Mouse (Mus musculus) gastrocnemius, adult 2 months (tissue): ENCODE measurements around the gene Nhlrc1. TPM values are rescaled to one million over a fixed set of nuclear protein-coding genes. Genes with fewer than 3 reads are reported as not detected.

Source experiments
- DNase-seq: peaks from one replicate; pipeline ENCODE4 v3.0.0; 2022
- H3K27ac ChIP-seq: fragments of 200-600 bp; 2 replicates; pipeline ENCODE4 v1.8.1; 2022; ENCODE audit warnings: mild to moderate bottlenecking
- H3K4me3 ChIP-seq: fragments of 200-600 bp; 2 replicates; pipeline ENCODE4 v1.8.1; 2022; ENCODE audit warnings: mild to moderate bottlenecking, moderate library complexity
- CTCF ChIP-seq: fragments of 200-600 bp; IDR thresholded peaks from 2 replicates; pipeline ENCODE4 v1.8.1; 2022; ENCODE audit warnings: antibody characterized with exemption, mild to moderate bottlenecking, moderate library complexity
- intact Hi-C: fragments of 180-260 bp; cut with DNase I; formaldehyde crosslinking; loops from one replicate; pipeline ENCODE4 v1.15.1; 2025
- long read RNA-seq, 2 experiments: library from polyadenylated mRNA; stranded (forward); transcript quantifications; one replicate each; pipeline ENCODE4 v2.0.0; 2021
- total RNA-seq, 2 experiments: library from RNA; stranded (reverse); gene quantifications; 2 replicates each; pipeline ENCODE4 v1.2.3; 2021

Nhlrc1 gene
- 1 to 10 TPM; 4.5 to 5.4 TPM for total RNA-seq
- long read RNA-seq, experiment 1, transcript Nhlrc1-201 (1 exons, 2,294 nt) = major isoform, 12 of 12 reads
- long read RNA-seq, experiment 1, partial matches to known transcripts = 0 of 12 reads
- long read RNA-seq, experiment 1, other reads (novel, unspliced or antisense) = 0 of 12 reads
- long read RNA-seq, experiment 2, transcript Nhlrc1-201 (1 exons, 2,294 nt) = major isoform, 8 of 8 reads
- long read RNA-seq, experiment 2, partial matches to known transcripts = 0 of 8 reads
- long read RNA-seq, experiment 2, other reads (novel, unspliced or antisense) = 0 of 8 reads

DNA sequence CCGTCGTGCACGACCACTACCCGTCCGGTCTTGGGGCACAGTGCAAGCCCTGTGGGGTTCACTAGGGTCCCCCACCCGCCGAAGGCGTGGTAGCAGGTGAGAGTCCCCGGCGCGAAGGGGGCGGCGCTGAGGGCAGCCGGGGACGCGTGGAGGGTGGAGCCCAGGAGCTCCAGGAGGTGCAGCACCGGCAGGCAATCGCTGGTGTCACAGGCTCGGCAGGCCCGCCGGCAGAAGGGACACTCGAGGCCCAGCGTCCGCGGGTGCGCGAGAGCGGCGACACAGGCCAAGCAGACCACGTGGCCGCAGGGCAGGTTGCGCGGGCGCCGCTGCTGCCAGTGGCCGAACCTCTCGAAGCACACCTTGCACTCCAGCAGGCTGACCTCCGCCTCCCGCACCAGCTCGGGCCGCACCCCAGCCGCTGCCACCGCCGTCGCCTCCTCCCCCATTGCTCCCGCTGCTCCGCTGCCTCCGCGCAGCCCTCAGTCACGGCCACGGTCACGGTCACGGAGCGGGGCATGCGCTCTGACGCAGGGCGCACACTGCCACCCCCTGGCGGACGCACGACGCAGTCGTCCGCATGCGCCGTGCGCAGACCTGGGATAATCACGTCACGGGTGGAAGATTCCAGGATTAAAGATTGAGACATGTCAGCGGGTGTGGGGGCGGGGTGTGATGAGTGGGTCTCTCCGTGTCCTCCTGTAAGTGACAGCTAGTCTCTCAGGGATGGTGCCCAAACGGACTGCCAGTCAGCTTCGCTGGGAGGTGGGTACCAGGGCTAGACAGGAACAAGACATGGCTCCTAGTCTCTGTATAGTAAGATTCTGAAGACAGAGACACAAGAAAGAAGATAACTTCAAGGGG, at the start of gene Nhlrc1:
TSS of gene Nhlrc1 (minus strand) at position 517 of the 861 bp plus-strand sequence.
- H3K27ac ChIP-seq = peak within 1 kb of the TSS; percentile 91
- intact Hi-C loops = loop anchor here (2.0 kb wide), 2 partner anchors 84 to 176 kb away; no protein-coding TSS in a partner anchor
- TF ChIP-seq CTCF = no peak; the same call in 1 of the 2 replicates
- DNase-seq = peak; percentile 86
- peak within 1 kb of the TSS; percentile 89 for H3K4me3 ChIP-seq

DNA sequence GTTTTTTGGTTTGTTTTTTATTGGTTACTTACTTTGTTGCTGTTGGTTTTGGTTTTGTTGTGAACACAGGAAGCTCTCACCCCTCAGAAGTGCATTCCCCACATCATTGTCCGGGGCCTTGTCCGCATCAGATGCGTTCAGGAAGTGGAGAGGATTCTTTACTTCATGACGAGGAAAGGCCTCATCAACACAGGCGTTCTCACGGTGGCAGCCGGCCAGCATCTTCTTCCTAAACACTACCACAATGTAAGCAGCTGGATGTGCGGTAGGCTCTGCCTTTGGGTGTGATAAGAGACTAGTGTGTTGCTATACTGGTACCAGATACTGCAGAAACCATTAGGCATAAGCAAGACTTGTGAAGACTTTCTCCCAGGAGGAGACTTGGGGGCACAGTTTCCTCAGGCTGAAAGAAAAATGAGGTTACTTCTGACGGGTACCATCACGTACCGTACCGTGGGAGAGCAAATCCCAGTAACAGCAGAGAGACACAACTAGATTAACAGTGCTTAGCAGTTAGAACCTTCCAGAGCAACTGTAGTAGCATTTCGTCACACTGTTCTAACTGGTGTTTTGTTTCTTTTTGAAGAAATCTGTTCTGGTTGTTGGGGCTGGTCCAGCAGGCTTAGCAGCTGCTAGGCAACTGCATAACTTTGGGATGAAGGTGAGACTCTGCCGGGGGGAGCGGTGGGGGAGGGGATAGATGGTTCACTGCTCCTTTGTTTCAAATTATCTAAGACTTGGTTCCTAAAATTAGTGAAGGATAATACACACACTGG, 49.5 kb upstream of the Nhlrc1 start:
- H3K27ac ChIP-seq = no peak overlapping the region
- TF ChIP-seq CTCF = no peak

DNA sequence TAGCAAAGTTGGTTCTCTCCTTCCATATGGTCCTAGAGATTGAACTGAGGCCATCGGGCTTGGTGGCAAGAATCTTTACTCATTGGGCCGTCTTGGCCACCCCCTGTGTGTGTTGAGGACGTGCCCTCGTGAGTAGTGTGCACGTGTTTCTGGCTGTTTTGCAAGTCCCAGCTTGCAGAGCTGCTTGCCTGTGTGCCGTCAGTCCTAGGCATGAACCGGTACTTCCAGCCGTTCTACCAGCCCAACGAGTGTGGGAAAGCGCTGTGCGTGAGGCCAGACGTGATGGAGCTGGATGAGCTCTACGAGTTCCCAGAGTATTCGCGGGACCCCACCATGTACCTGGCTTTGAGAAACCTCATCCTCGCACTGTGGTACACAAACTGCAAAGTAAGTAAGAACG, 48.1 kb upstream of the Nhlrc1 start:
- no peak overlapping the region for H3K4me3 ChIP-seq
- no peak for TF ChIP-seq CTCF
- intact Hi-C loops = no loop called here
- DNase-seq = no peak
- H3K27ac ChIP-seq = no peak overlapping the region

More for the DNA sequence above, 49.5 kb upstream of the Nhlrc1 start:
- intact Hi-C loops = no loop called here
- no peak for DNase-seq
- H3K4me3 ChIP-seq = no peak overlapping the region

DNA sequence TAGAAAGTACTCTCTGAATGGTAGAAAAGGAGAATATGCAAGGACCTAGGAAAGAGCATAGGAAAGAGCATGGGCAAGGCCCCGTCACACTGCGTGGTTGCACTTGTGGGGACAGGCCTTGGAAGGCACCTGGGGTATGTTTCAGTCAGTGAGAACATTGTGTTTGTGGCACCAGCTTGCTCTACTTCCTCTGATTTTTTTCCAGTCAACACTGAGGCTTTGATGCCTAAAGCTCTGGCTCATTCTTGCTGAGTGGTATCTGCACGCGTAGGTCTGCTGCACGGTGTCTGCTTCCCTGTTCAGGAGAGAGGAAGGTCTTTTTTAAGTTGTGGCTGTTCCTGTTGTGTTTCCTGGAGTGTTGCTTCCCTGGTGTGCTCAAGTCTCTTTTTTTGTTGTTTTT, 42.1 kb upstream of the Nhlrc1 start:
- intact Hi-C loops = no loop called here
- TF ChIP-seq CTCF = no peak
- no peak for DNase-seq

DNA sequence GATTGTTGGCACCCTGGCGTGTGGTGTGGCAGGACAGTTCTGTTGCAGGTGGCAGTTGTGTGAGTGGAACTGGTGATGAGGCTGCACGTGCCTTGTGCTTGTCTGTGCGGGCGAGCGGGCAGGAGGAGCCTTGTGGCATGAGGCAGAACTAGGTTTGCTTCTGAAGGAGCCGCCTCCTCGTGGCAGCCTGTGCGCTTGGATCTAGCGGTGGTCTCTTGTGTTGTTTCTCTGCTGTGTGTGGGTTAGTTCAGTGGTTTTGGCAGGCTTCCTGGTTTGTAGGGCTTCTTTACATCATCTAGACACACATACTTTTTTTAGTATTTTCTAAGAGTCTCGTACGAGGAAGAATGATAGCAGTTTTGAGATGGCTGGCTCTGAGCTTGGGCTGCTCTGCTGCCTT, 41.5 kb upstream of the Nhlrc1 start:
- no peak overlapping the region for H3K27ac ChIP-seq
- no peak overlapping the region for H3K4me3 ChIP-seq
- no peak for TF ChIP-seq CTCF
- intact Hi-C loops = no loop called here
- DNase-seq = no peak

More for the DNA sequence above, 42.1 kb upstream of the Nhlrc1 start:
- Histone ChIP-seq H3K4me3 (no peak overlapping the region), H3K27ac (no peak overlapping the region)

DNA sequence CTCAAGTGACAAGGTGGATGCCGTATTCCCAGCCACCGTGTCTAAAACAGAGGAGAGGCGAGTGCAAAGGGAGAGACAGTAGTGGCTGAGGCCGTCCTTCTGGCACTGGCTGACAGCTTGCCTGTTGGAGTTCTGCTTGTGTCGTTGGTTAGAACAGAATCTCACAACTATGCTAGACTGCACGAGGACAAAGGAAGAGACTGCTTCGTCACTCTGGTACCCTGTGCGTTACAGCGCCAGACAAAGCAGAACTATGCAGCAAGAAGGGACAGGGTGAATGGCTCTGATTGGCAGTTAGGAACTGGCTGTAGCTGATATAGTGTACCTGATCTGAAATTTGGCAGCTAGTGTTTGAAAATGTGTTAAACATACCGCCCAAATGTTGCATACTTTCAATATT, 39.3 kb upstream of the Nhlrc1 start:
- Histone ChIP-seq H3K27ac (no peak overlapping the region), H3K4me3 (no peak overlapping the region)
- TF ChIP-seq CTCF = no peak
- no peak for DNase-seq
- intact Hi-C loops = no loop called here

DNA sequence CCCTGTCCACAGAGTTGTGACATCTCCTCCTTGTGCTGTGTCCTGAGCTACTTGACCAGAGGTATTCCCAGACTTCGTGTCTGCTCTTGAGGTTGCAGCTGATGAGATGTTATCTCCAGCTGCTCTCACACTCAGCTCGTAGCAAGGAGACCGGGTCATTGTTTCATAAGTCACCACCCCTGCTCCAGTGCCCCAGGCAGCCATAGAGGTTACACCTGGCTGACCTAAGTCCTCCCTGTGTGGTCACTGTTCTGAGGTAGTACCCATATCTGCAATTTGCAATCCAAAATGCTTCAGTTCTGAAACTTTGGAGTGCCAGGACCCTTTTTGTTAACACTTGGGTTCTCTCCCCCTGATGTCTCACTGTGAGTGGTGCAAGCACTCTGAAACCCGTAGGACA, 35.4 kb upstream of the Nhlrc1 start:
- Histone ChIP-seq H3K27ac (no peak overlapping the region), H3K4me3 (no peak overlapping the region)
- intact Hi-C loops = no loop called here
- no peak for TF ChIP-seq CTCF
- no peak for DNase-seq

DNA sequence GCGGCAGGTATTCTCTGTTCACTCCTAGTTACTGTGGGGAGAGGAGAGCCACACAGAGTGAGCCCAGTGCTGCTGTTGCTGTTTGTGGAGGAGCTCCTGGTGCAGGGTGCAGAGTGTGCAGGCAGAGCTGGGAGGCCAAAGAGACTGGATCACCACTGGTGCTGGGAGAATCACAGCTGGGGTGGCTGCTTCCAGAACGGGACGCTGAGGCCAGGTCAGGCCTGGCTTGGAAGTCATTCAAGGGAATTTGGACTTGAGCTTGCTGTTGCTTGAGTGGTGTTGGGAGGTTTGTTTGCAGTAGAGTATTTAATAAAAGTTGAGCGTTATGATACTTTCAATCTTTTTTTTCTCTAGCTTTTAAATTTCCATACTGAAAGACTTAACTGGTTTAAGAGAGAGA, 33.3 kb upstream of the Nhlrc1 start:
- no peak for TF ChIP-seq CTCF
- intact Hi-C loops = no loop called here
- no peak overlapping the region for H3K4me3 ChIP-seq
- DNase-seq = peak; percentile 37
- no peak overlapping the region for H3K27ac ChIP-seq

DNA sequence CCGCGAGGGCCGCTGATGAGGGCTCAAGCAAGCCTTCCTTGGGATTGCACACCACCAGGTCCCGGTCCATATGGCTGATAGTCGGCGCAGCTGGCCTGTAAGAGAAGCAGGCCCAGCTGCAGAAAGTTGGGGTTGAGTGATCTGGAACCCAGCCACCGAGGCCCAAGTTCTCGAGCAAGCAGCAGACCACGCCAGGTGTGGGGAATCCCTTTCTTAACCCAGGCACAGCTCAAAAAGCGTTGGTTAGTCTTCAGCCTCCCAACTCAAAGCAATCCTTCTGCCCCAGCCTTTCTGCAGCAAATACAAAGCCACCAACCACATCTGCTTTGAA, 29.9 kb upstream of the Nhlrc1 start, which contains the start of gene Tpmt:
TSS of gene Tpmt (minus strand) at position 121 of the 331 bp plus-strand sequence.
- H3K27ac ChIP-seq = peak within 1 kb of the TSS; percentile 91
- intact Hi-C loops = no loop called here
- peak within 1 kb of the TSS; percentile 98 for H3K4me3 ChIP-seq
- no peak for TF ChIP-seq CTCF
- DNase-seq = no peak

DNA sequence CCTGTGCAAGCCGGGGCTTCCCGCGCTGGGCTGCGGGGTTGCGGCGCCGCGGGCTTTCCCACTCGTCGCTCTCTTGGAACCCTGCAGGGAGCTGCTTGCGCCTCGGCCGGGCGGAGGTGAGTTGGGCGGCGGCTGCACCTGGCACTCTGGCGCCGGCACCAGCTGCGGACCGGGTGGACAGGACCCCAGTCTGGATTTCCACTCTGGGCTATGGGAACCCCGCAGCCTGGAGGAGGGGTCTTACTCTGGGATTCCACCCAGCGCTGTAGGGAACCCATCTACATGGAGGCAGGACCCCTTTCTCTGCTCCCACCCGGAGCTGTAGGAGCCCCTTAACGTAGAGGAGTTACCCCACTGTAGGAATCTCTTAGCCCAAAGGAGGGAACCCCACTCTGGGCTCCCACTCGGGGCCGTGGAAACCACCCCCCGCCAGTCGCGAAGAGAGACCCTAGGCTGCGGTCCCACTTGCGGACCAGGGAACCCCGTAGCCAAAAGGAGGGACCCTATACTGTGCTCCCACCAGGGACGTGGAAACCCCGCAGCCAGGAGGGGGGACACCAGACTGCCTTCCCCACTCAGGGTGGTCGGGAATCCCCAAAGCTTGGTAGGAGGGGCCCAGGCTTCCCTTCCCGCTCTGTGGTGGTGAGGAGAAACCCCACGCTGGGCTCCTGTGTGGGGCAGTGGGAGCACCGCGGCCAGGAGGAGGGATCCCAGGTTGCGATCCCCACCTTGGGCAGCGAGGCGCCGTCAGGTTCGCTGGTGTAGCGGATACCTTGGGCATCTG, 29.4 kb upstream of the Nhlrc1 start:
- H3K27ac ChIP-seq = peak overlapping the region; percentile 91
- intact Hi-C loops = no loop called here
- no peak for TF ChIP-seq CTCF

DNA sequence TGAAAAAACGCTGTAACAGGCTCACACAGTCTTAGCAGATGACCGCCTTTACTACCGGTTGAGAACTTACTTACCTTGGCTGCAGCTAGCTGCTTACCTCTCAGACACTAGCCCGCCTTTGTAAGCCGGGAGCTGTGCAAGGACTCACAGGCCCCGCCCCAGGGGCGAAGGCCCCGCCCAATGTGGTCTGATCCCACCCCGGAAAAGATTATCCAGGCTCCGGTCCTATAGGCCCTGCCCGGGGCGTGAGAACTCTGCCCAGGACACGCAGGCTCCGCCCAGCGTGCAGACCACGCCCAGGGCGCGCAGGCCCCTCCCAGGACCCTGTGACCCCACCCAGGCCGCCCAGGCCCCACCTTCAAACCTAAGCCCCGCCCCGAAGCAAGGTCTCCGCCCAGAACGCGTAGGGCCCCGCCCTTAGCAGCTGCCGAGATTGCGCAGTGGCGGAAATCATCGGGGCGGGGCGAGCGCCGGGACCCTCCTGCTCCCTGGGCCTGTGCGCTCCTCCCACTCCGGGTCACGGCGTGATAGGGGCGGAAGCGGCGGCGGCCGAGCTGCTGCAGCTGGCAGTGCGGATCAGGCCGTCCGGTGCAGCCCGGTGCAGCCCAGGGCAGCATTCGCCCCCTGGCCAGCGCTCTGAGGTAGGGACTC, 28.5 kb upstream of the Nhlrc1 start, which contains the start of gene Kdm1b:
TSS of gene Kdm1b (plus strand) at position 470 of the 651 bp plus-strand sequence.
- no peak for TF ChIP-seq CTCF
- intact Hi-C loops = no loop called here
- Histone ChIP-seq H3K27ac (peak within 1 kb of the TSS; percentile 91), H3K4me3 (peak within 1 kb of the TSS; percentile 98)
- peak; percentile 98 for DNase-seq

More for the DNA sequence above, 29.4 kb upstream of the Nhlrc1 start:
- DNase-seq = peak; percentile 44
- H3K4me3 ChIP-seq = peak overlapping the region; percentile 98
